Mouse (Mus musculus): ENCODE data around the gene Rfx2. TPM values are rescaled to one million over a fixed set of nuclear protein-coding genes. Genes with fewer than 3 reads are reported as not detected.

The Rfx2 gene
- polyA plus RNA-seq, 1 experiment from 2014 or later, result 10.7 TPM

Other genes with a start within 250 kb of the Rfx2 start
- 37.5 and 40.7 TPM in 2 replicates for gene Safb2, start 246.4 kb downstream of the Rfx2 start, polyA plus RNA-seq (2015; fragmentation: Nextera tagmentation; extraction: Ambion mirVana)
- gene Safb, start 246.2 kb downstream of the Rfx2 start, polyA plus RNA-seq (2015; fragmentation: Nextera tagmentation; extraction: Ambion mirVana), result 44.4 and 59.7 TPM in 2 replicates
- gene 2410015M20Rik, start 221.2 kb downstream of the Rfx2 start, polyA plus RNA-seq (2015; fragmentation: Nextera tagmentation; extraction: Ambion mirVana), result 157 and 167 TPM in 2 replicates
- gene Rpl36, start 217.6 kb downstream of the Rfx2 start, polyA plus RNA-seq (2015; fragmentation: Nextera tagmentation; extraction: Ambion mirVana), result 1,217 and 1,404 TPM in 2 replicates
- 41.0 and 42.2 TPM in 2 replicates for gene Lonp1, start 204.1 kb downstream of the Rfx2 start, polyA plus RNA-seq (2015; fragmentation: Nextera tagmentation; extraction: Ambion mirVana)
- 0.37 and 0.64 TPM in 2 replicates for gene Catsperd, start 202.9 kb downstream of the Rfx2 start, polyA plus RNA-seq (2015; fragmentation: Nextera tagmentation; extraction: Ambion mirVana)
- 49.6 and 50.8 TPM in 2 replicates for gene Ranbp3, start 157.7 kb downstream of the Rfx2 start, polyA plus RNA-seq (2015; fragmentation: Nextera tagmentation; extraction: Ambion mirVana)
- gene Ndufa11, start 113.2 kb downstream of the Rfx2 start, polyA plus RNA-seq (2015; fragmentation: Nextera tagmentation; extraction: Ambion mirVana), result 229 and 268 TPM in 2 replicates
- gene Vmac, start 113.0 kb downstream of the Rfx2 start, polyA plus RNA-seq (2015; fragmentation: Nextera tagmentation; extraction: Ambion mirVana), result 2.6 and 3.2 TPM in 2 replicates
- 1.00 and 1.0 TPM in 2 replicates for gene Nrtn, start 73.5 kb downstream of the Rfx2 start, polyA plus RNA-seq (2015; fragmentation: Nextera tagmentation; extraction: Ambion mirVana)
- gene Dus3l, start 66.3 kb downstream of the Rfx2 start, polyA plus RNA-seq (2015; fragmentation: Nextera tagmentation; extraction: Ambion mirVana), result 17.2 and 17.5 TPM in 2 replicates
- gene Prr22, start 60.8 kb downstream of the Rfx2 start, polyA plus RNA-seq (2015; fragmentation: Nextera tagmentation; extraction: Ambion mirVana), result 0.45 and 0.61 TPM in 2 replicates
- gene Acsbg2, start 43.4 kb upstream of the Rfx2 start, polyA plus RNA-seq (2015; fragmentation: Nextera tagmentation; extraction: Ambion mirVana), result not detected in 2 replicates
- gene 1700061G19Rik, start 44.5 kb upstream of the Rfx2 start, polyA plus RNA-seq (2015; fragmentation: Nextera tagmentation; extraction: Ambion mirVana), result 0.03 and 0.08 TPM in 2 replicates
- 11.0 and 12.1 TPM in 2 replicates for gene Mllt1, start 104.4 kb upstream of the Rfx2 start, polyA plus RNA-seq (2015; fragmentation: Nextera tagmentation; extraction: Ambion mirVana)
- gene Acer1, start 151.1 kb upstream of the Rfx2 start, polyA plus RNA-seq (2015; fragmentation: Nextera tagmentation; extraction: Ambion mirVana), result not detected in 2 replicates
- gene Clpp, start 159.3 kb upstream of the Rfx2 start, polyA plus RNA-seq (2015; fragmentation: Nextera tagmentation; extraction: Ambion mirVana), result 88.2 and 100.0 TPM in 2 replicates
- gene Alkbh7, start 166.3 kb upstream of the Rfx2 start, polyA plus RNA-seq (2015; fragmentation: Nextera tagmentation; extraction: Ambion mirVana), result 19.7 and 20.9 TPM in 2 replicates
- 0.23 TPM in 1 of 2 replicates, not detected in the other for gene Pspn, start 169.0 kb upstream of the Rfx2 start, polyA plus RNA-seq (2015; fragmentation: Nextera tagmentation; extraction: Ambion mirVana)
- 64.4 and 73.9 TPM in 2 replicates for gene Gtf2f1, start 180.3 kb upstream of the Rfx2 start, polyA plus RNA-seq (2015; fragmentation: Nextera tagmentation; extraction: Ambion mirVana)
- 0.20 and 0.21 TPM in 2 replicates for gene Gm17949, start 180.5 kb upstream of the Rfx2 start, polyA plus RNA-seq (2015; fragmentation: Nextera tagmentation; extraction: Ambion mirVana)
- 26.2 and 27.8 TPM in 2 replicates for gene Khsrp, start 200.5 kb upstream of the Rfx2 start, polyA plus RNA-seq (2015; fragmentation: Nextera tagmentation; extraction: Ambion mirVana)
- gene Slc25a41, start 210.6 kb upstream of the Rfx2 start, polyA plus RNA-seq (2015; fragmentation: Nextera tagmentation; extraction: Ambion mirVana), result not detected in 2 replicates
- gene Crb3, start 228.1 kb upstream of the Rfx2 start, polyA plus RNA-seq (2015; fragmentation: Nextera tagmentation; extraction: Ambion mirVana), result 2.9 and 3.1 TPM in 2 replicates
- 2.4 and 2.9 TPM in 2 replicates for gene Slc25a23, start 228.8 kb upstream of the Rfx2 start, polyA plus RNA-seq (2015; fragmentation: Nextera tagmentation; extraction: Ambion mirVana)
- gene Dennd1c, start 247.5 kb upstream of the Rfx2 start, polyA plus RNA-seq (2015; fragmentation: Nextera tagmentation; extraction: Ambion mirVana), result 0.97 and 1.6 TPM in 2 replicates

Data from liver, embryonic 13.5 days (tissue).